In genomic region chr19:46075616-46076607, GRCm38 (mm10) we compare ENCODE assay signal across 8 mouse cellular contexts. TPM values are rescaled to one million over a fixed set of nuclear protein-coding genes. Genes with fewer than 3 reads are reported as not detected.
A peak's percentile ranks its signal among the peaks of the same experiment; 100 is the strongest.
DNase-seq lines count a peak whose midpoint lies in the region; ATAC-seq lines count a peak whose summit lies in the region.

TSS of gene Nolc1 (plus strand) at chr19:46075863.

- WGBS in heart, embryonic 13.5 days, result under 1% methylated on average over 66 of the region's 66 CpGs
- under 1% methylated on average over 66 of the region's 66 CpGs for WGBS in liver, embryonic 12.5 days (ENCODE audit: insufficient replicate concordance)
- under 1% methylated on average over 66 of the region's 66 CpGs for WGBS in stomach, embryonic 15.5 days

- 0 out of 2 replicates have a peak, but pooled peaks cover 6% of the 10 kb centered on the region for H3K4me1 ChIP-seq in brown adipose tissue, adult 24 weeks (ENCODE audit: control insufficient read depth, insufficient read depth, insufficient read length, low read length)
- H3K4me1 ChIP-seq in heart, embryonic 13.5 days, result peaks cover 19% of the 10 kb centered on the region
- H3K4me1 ChIP-seq in liver, embryonic 12.5 days, result peaks cover 53% of the 10 kb centered on the region
- H3K4me1 ChIP-seq in stomach, embryonic 15.5 days, result peaks cover 7% of the 10 kb centered on the region

- H3K27ac ChIP-seq in brown adipose tissue, adult 24 weeks (replicated peaks; ENCODE audit: low read depth, low read length), result peak within 1 kb of the TSS; percentile 59
- H3K27ac ChIP-seq in heart, embryonic 13.5 days (replicated peaks), result peak within 1 kb of the TSS; percentile 71
- H3K27ac ChIP-seq in liver, embryonic 12.5 days, result peak within 1 kb of the TSS; percentile 89
- peak within 1 kb of the TSS; percentile 74 for H3K27ac ChIP-seq in stomach, embryonic 15.5 days

- H3K4me3 ChIP-seq in brown adipose tissue, adult 24 weeks (ENCODE audit: insufficient read depth, low read depth, low read length), result peak within 1 kb of the TSS; percentile 90
- peak within 1 kb of the TSS; percentile 89 for H3K4me3 ChIP-seq in heart, embryonic 13.5 days
- H3K4me3 ChIP-seq in liver, embryonic 12.5 days, result peak within 1 kb of the TSS; percentile 84
- H3K4me3 ChIP-seq in stomach, embryonic 15.5 days (replicated peaks), result peak within 1 kb of the TSS; percentile 78

- H3K9me3 ChIP-seq in heart, embryonic 13.5 days, result no peaks in the 10 kb centered on the region
- no peaks in the 10 kb centered on the region for H3K9me3 ChIP-seq in liver, embryonic 12.5 days (replicated peaks)
- no peaks in the 10 kb centered on the region for H3K9me3 ChIP-seq in stomach, embryonic 15.5 days

- H3K4me2 ChIP-seq in heart, embryonic 13.5 days, result peak within 1 kb of the TSS; percentile 92
- peak within 1 kb of the TSS; percentile 82 for H3K4me2 ChIP-seq in liver, embryonic 12.5 days
- peak within 1 kb of the TSS; percentile 73 for H3K4me2 ChIP-seq in stomach, embryonic 15.5 days

- peak; percentile 95 for ATAC-seq in heart, embryonic 13.5 days (ENCODE audit: extremely low read depth, insufficient number of reproducible peaks, low FRiP score, low TSS enrichment)
- peak; percentile 94 for ATAC-seq in liver, embryonic 12.5 days
- peak; percentile 95 for ATAC-seq in stomach, embryonic 15.5 days (ENCODE audit: insufficient read depth, low FRiP score, low read depth)

- DNase-seq in CD4-positive, CD25-positive, alpha-beta regulatory T cell, adult 2 months (ENCODE audit: low read depth, low spot score), result peak; percentile 100
- DNase-seq in fat pad, adult 2 months (ENCODE audit: extremely low read depth, low read depth, low spot score), result peak; percentile 83
- DNase-seq in kidney, postnatal 10 days, result peak; percentile 99
- DNase-seq in natural killer cell, adult 2 months (ENCODE audit: low spot score in 2 of 2), result peak; percentile 98 to 99

- no peaks in the 10 kb centered on the region for H3K27me3 ChIP-seq in heart, embryonic 13.5 days (replicated peaks)
- no peaks in the 10 kb centered on the region for H3K27me3 ChIP-seq in liver, embryonic 12.5 days (replicated peaks)
- H3K27me3 ChIP-seq in stomach, embryonic 15.5 days (replicated peaks), result no peaks in the 10 kb centered on the region

- H3K36me3 ChIP-seq in heart, embryonic 13.5 days, result peaks cover 65% of the 10 kb centered on the region
- H3K36me3 ChIP-seq in liver, embryonic 12.5 days, result peaks cover 71% of the 10 kb centered on the region
- H3K36me3 ChIP-seq in stomach, embryonic 15.5 days, result peaks cover 50% of the 10 kb centered on the region

- H3K9ac ChIP-seq in heart, embryonic 13.5 days, result peak within 1 kb of the TSS; percentile 92
- H3K9ac ChIP-seq in liver, embryonic 12.5 days, result peak within 1 kb of the TSS; percentile 85
- peak within 1 kb of the TSS; percentile 62 for H3K9ac ChIP-seq in stomach, embryonic 15.5 days

RNA-seq across cellular contexts. Expression of gene Nolc1, which starts in this region (rescaled TPM):
- 21.2 and 26.8 TPM in 2 replicates for polyA plus RNA-seq in brown adipose tissue, adult 24 weeks (2012; ENCODE audit: insufficient read depth, insufficient read length, missing spikeins)
- 48.4 and 48.9 TPM in 2 replicates for polyA plus RNA-seq in heart, embryonic 13.5 days (2015; fragmentation: Nextera tagmentation; extraction: Ambion mirVana)
- polyA plus RNA-seq in liver, embryonic 12.5 days (2016; fragmentation: Nextera tagmentation; extraction: Ambion mirVana), result 136 and 147 TPM in 2 replicates
- polyA plus RNA-seq in stomach, embryonic 15.5 days (2015; fragmentation: Nextera tagmentation; extraction: Ambion mirVana), result 79.3 and 89.8 TPM in 2 replicates

Comparison
In these comparisons a context has a peak if more than half of its experiments do, and no peak if none do; other contexts are left out.
1. Peak in every context shown above with its lines: DNase-seq, ATAC-seq, H3K4me3 ChIP-seq and H3K27ac ChIP-seq.